Mouse (Mus musculus) bone marrow macrophage, adult 2 months (primary cell): ENCODE measurements around the gene Tspan9.

Experiments
- CTCF ChIP-seq: IDR thresholded peaks from 2 replicates; pipeline ENCODE4 v1.5.1; 2012; ENCODE audit warnings: low read depth, mild to moderate bottlenecking, low read length, moderate library complexity
- POLR2A ChIP-seq: IDR thresholded peaks from 2 replicates; pipeline ENCODE4 v1.6.1; 2012; ENCODE audit warnings: mild to moderate bottlenecking, low read depth, low read length, borderline replicate concordance

GRCm38 (mm10) chr6:128021931-128022202, 121.5 kb downstream of the Tspan9 start:
- TF ChIP-seq POLR2A (no peak), CTCF (no peak)
